Comparison of ENCODE assay signal across 8 mouse cellular contexts in genomic region chr17:24469336-24469909, GRCm38 (mm10). TPM values are rescaled to one million over a fixed set of nuclear protein-coding genes. Genes with fewer than 3 reads are reported as not detected.
DNase-seq lines count a peak whose midpoint lies in the region; ATAC-seq and TF ChIP-seq lines count a peak whose summit lies in the region.

No protein-coding gene starts in this region.

- H3K36me3 ChIP-seq in erythroblast, embryonic 14.5 days (ENCODE audit: control insufficient read depth) = peaks cover 59% of the 10 kb centered on the region
- no peaks in the 10 kb centered on the region for H3K36me3 ChIP-seq in spleen, adult 2 months (ENCODE audit: control insufficient read depth, insufficient read depth, low read length)
- H3K36me3 ChIP-seq in limb, embryonic 15.5 days = peaks cover 10% of the 10 kb centered on the region; the same call in 1 of the 2 replicates
- H3K36me3 ChIP-seq in stomach, embryonic 16.5 days (ENCODE audit: control insufficient read depth, insufficient read depth, low read length) = no peaks in the 10 kb centered on the region

- ATAC-seq in erythroblast, adult 5-6 weeks (replicated peaks; ENCODE audit: low FRiP score, poor library complexity, severe bottlenecking) = no peak
- no peak for ATAC-seq in limb, embryonic 15.5 days (ENCODE audit: insufficient number of reproducible peaks, low FRiP score, low TSS enrichment, low read depth)
- no peak for ATAC-seq in stomach, embryonic 16.5 days (ENCODE audit: insufficient read depth, low FRiP score)
- no peak for ATAC-seq in monocyte, adult 5-6 weeks (replicated peaks; ENCODE audit: insufficient number of reproducible peaks, low FRiP score, low TSS enrichment, poor library complexity, severe bottlenecking)

- no peak for TF ChIP-seq POLR2A in spleen, adult 2 months (IDR thresholded peaks at IDR 0.05; ENCODE audit: low read depth, low read length)

- no peak for DNase-seq in spleen, adult 2 months (ENCODE audit: low read depth in 1 of 2, low spot score in 2 of 2)
- DNase-seq in spleen, postnatal 36 days (ENCODE audit: low spot score in 2 of 2) = no peak
- DNase-seq in ovary, postnatal 14 days (ENCODE audit: low spot score) = no peak

- H3K4me3 ChIP-seq in erythroblast, embryonic 14.5 days (replicated peaks) = peak overlapping the region; percentile 70
- peak overlapping the region; percentile 93 for H3K4me3 ChIP-seq in spleen, adult 2 months (ENCODE audit: extremely low read depth, insufficient read depth, insufficient read length)
- H3K4me3 ChIP-seq in limb, embryonic 15.5 days = peak overlapping the region; percentile 88
- H3K4me3 ChIP-seq in stomach, embryonic 16.5 days (replicated peaks; ENCODE audit: low read length) = peak overlapping the region; percentile 72

- WGBS in spleen, adult 2 months = 19% methylated on average over 7 of the region's 7 CpGs
- 16% methylated on average over 7 of the region's 7 CpGs for WGBS in limb, embryonic 15.5 days
- 16% methylated on average over 7 of the region's 7 CpGs for WGBS in stomach, embryonic 16.5 days

- H3K9ac ChIP-seq in limb, embryonic 15.5 days = peak overlapping the region; percentile 76
- H3K9ac ChIP-seq in stomach, embryonic 16.5 days (ENCODE audit: low read length) = peak overlapping the region; percentile 91

- peak overlapping the region; percentile 95 for H3K4me2 ChIP-seq in limb, embryonic 15.5 days
- H3K4me2 ChIP-seq in stomach, embryonic 16.5 days (ENCODE audit: low read depth, low read length) = peak overlapping the region; percentile 99

- no peaks in the 10 kb centered on the region for H3K9me3 ChIP-seq in erythroblast, embryonic 14.5 days (ENCODE audit: control insufficient read depth, low read length)
- H3K9me3 ChIP-seq in limb, embryonic 15.5 days = no peaks in the 10 kb centered on the region
- H3K9me3 ChIP-seq in stomach, embryonic 16.5 days (replicated peaks; ENCODE audit: control insufficient read depth, low read length) = no peaks in the 10 kb centered on the region

- peaks cover 49% of the 10 kb centered on the region for H3K4me1 ChIP-seq in erythroblast, embryonic 14.5 days (ENCODE audit: control insufficient read depth)
- H3K4me1 ChIP-seq in spleen, adult 2 months (ENCODE audit: control insufficient read depth, insufficient read depth, insufficient read length) = peaks cover 12% of the 10 kb centered on the region
- H3K4me1 ChIP-seq in limb, embryonic 15.5 days = peaks cover 39% of the 10 kb centered on the region
- peaks cover 27% of the 10 kb centered on the region for H3K4me1 ChIP-seq in stomach, embryonic 16.5 days (ENCODE audit: control insufficient read depth, insufficient read depth, low read length)

- H3K27me3 ChIP-seq in erythroblast, embryonic 14.5 days (ENCODE audit: control insufficient read depth) = no peaks in the 10 kb centered on the region
- H3K27me3 ChIP-seq in spleen, adult 2 months (ENCODE audit: control insufficient read depth, insufficient read depth, low read length) = no peaks in the 10 kb centered on the region
- no peaks in the 10 kb centered on the region for H3K27me3 ChIP-seq in limb, embryonic 15.5 days
- H3K27me3 ChIP-seq in stomach, embryonic 16.5 days (ENCODE audit: control insufficient read depth, insufficient read depth, low read length) = no peaks in the 10 kb centered on the region

- peak overlapping the region; percentile 96 for H3K27ac ChIP-seq in spleen, adult 2 months (ENCODE audit: insufficient read depth, low read length)
- H3K27ac ChIP-seq in limb, embryonic 15.5 days = peak overlapping the region; percentile 88
- peak overlapping the region; percentile 88 for H3K27ac ChIP-seq in stomach, embryonic 16.5 days (ENCODE audit: low read length)

- no peak for TF ChIP-seq CTCF in spleen, adult 2 months (IDR thresholded peaks at IDR 0.05; ENCODE audit: extremely low read depth, insufficient read depth, insufficient read length, insufficient replicate concordance)

RNA-seq across cellular contexts. Expression of gene E4f1, which starts 0.7 kb away (rescaled TPM):
- 6.2 and 7.3 TPM in 2 replicates for polyA plus RNA-seq in erythroblast, embryonic 14.5 days (2012)
- total RNA-seq in erythroblast, adult 5-6 weeks (2015; ENCODE audit: low replicate concordance) = 15.0 and 20.9 TPM in 2 replicates
- 13.4 and 14.1 TPM in 2 replicates for total RNA-seq in erythroblast, adult 5-6 weeks (2017; ENCODE audit: low replicate concordance)
- 95.9 and 110 TPM in 2 replicates for polyA plus RNA-seq in spleen, adult 2 months (2012; rRNA removed)
- polyA plus RNA-seq in limb, embryonic 15.5 days (2015; fragmentation: Nextera tagmentation; extraction: Ambion mirVana) = 36.3 and 37.5 TPM in 2 replicates
- 29.4 and 35.0 TPM in 2 replicates for polyA plus RNA-seq in stomach, embryonic 16.5 days (2015; fragmentation: Nextera tagmentation; extraction: Ambion mirVana)
- total RNA-seq in monocyte, adult 5-6 weeks (2017) = 26.9 to 32.5 TPM (median 29.5 TPM) in 3 replicates

RNA-seq across cellular contexts. Expression of gene Pgp, which starts 0.8 kb away (rescaled TPM):
- 13.0 and 15.1 TPM in 2 replicates for polyA plus RNA-seq in erythroblast, embryonic 14.5 days (2012)
- 14.2 and 20.2 TPM in 2 replicates for total RNA-seq in erythroblast, adult 5-6 weeks (2015; ENCODE audit: low replicate concordance)
- total RNA-seq in erythroblast, adult 5-6 weeks (2017; ENCODE audit: low replicate concordance) = 6.1 and 8.1 TPM in 2 replicates
- polyA plus RNA-seq in spleen, adult 2 months (2012; rRNA removed) = 31.6 and 51.3 TPM in 2 replicates
- polyA plus RNA-seq in limb, embryonic 15.5 days (2015; fragmentation: Nextera tagmentation; extraction: Ambion mirVana) = 47.9 and 51.1 TPM in 2 replicates
- polyA plus RNA-seq in stomach, embryonic 16.5 days (2015; fragmentation: Nextera tagmentation; extraction: Ambion mirVana) = 49.6 and 54.5 TPM in 2 replicates
- total RNA-seq in monocyte, adult 5-6 weeks (2017) = 8.4 to 10.1 TPM (median 9.1 TPM) in 3 replicates

RNA-seq across cellular contexts. Expression of gene Bricd5, which starts 4.3 kb away (rescaled TPM):
- not detected in 2 replicates for polyA plus RNA-seq in erythroblast, embryonic 14.5 days (2012)
- 1.7 TPM in 1 of 2 replicates, not detected in the other for total RNA-seq in erythroblast, adult 5-6 weeks (2015; ENCODE audit: low replicate concordance)
- total RNA-seq in erythroblast, adult 5-6 weeks (2017; ENCODE audit: low replicate concordance) = 1.1 TPM in 1 of 2 replicates, not detected in the other
- 1.5 and 1.9 TPM in 2 replicates for polyA plus RNA-seq in spleen, adult 2 months (2012; rRNA removed)
- polyA plus RNA-seq in limb, embryonic 15.5 days (2015; fragmentation: Nextera tagmentation; extraction: Ambion mirVana) = not detected in 2 replicates
- 0.36 and 0.46 TPM in 2 replicates for polyA plus RNA-seq in stomach, embryonic 16.5 days (2015; fragmentation: Nextera tagmentation; extraction: Ambion mirVana)
- 1.3 TPM in 1 of 3 replicates, not detected in the others for total RNA-seq in monocyte, adult 5-6 weeks (2017)

RNA-seq across cellular contexts. Expression of gene Mlst8, which starts 9.5 kb away (rescaled TPM):
- polyA plus RNA-seq in erythroblast, embryonic 14.5 days (2012) = 1.4 and 1.7 TPM in 2 replicates
- total RNA-seq in erythroblast, adult 5-6 weeks (2015; ENCODE audit: low replicate concordance) = 5.9 and 15.8 TPM in 2 replicates
- 5.5 and 8.2 TPM in 2 replicates for total RNA-seq in erythroblast, adult 5-6 weeks (2017; ENCODE audit: low replicate concordance)
- polyA plus RNA-seq in spleen, adult 2 months (2012; rRNA removed) = 37.8 and 43.7 TPM in 2 replicates
- polyA plus RNA-seq in limb, embryonic 15.5 days (2015; fragmentation: Nextera tagmentation; extraction: Ambion mirVana) = 26.2 and 30.5 TPM in 2 replicates
- polyA plus RNA-seq in stomach, embryonic 16.5 days (2015; fragmentation: Nextera tagmentation; extraction: Ambion mirVana) = 29.0 and 33.6 TPM in 2 replicates
- 8.4 to 19.3 TPM (median 11.2 TPM) in 3 replicates for total RNA-seq in monocyte, adult 5-6 weeks (2017)

RNA-seq across cellular contexts. Expression of gene Caskin1, which starts 19.0 kb away (rescaled TPM):
- polyA plus RNA-seq in erythroblast, embryonic 14.5 days (2012) = not detected in 2 replicates
- not detected in 2 replicates for total RNA-seq in erythroblast, adult 5-6 weeks (2015; ENCODE audit: low replicate concordance)
- not detected in 2 replicates for total RNA-seq in erythroblast, adult 5-6 weeks (2017; ENCODE audit: low replicate concordance)
- polyA plus RNA-seq in spleen, adult 2 months (2012; rRNA removed) = 0.40 and 0.47 TPM in 2 replicates
- 2.8 and 3.0 TPM in 2 replicates for polyA plus RNA-seq in limb, embryonic 15.5 days (2015; fragmentation: Nextera tagmentation; extraction: Ambion mirVana)
- 1.5 and 2.3 TPM in 2 replicates for polyA plus RNA-seq in stomach, embryonic 16.5 days (2015; fragmentation: Nextera tagmentation; extraction: Ambion mirVana)
- not detected in 3 replicates for total RNA-seq in monocyte, adult 5-6 weeks (2017)
